In genomic region chr12:54098785-54099184, GRCm38 (mm10) we compare ENCODE assay signal across 8 mouse cellular contexts.
A peak's percentile ranks its signal among the peaks of the same experiment; 100 is the strongest.
DNase-seq lines count a peak whose midpoint lies in the region; ATAC-seq and TF ChIP-seq lines count a peak whose summit lies in the region.

No protein-coding gene starts in this region.

- no peaks in the 10 kb centered on the region for H3K27me3 ChIP-seq in neural tube, embryonic 15.5 days (replicated peaks)
- H3K27me3 ChIP-seq in intestine, embryonic 16.5 days (replicated peaks; ENCODE audit: control insufficient read depth, insufficient read depth, low read length): no peaks in the 10 kb centered on the region
- H3K27me3 ChIP-seq in midbrain, embryonic 14.5 days (ENCODE audit: control insufficient read depth, insufficient read depth, low read length): no peaks in the 10 kb centered on the region
- H3K27me3 ChIP-seq in stomach, embryonic 15.5 days (replicated peaks): no peaks in the 10 kb centered on the region

- H3K27ac ChIP-seq in neural tube, embryonic 15.5 days (replicated peaks): no peak overlapping the region
- H3K27ac ChIP-seq in cortical plate, adult 2 months (ENCODE audit: insufficient read depth, low read length): no peak overlapping the region
- no peak overlapping the region for H3K27ac ChIP-seq in intestine, embryonic 16.5 days (ENCODE audit: low read length)
- no peak overlapping the region for H3K27ac ChIP-seq in midbrain, embryonic 14.5 days (replicated peaks; ENCODE audit: low read depth, low read length)
- no peak overlapping the region for H3K27ac ChIP-seq in stomach, embryonic 15.5 days

- no peak for ATAC-seq in neural tube, embryonic 15.5 days (ENCODE audit: low FRiP score)
- ATAC-seq in intestine, embryonic 16.5 days: peak; percentile 66
- no peak for ATAC-seq in midbrain, embryonic 14.5 days (ENCODE audit: low FRiP score, low TSS enrichment)
- ATAC-seq in stomach, embryonic 15.5 days (ENCODE audit: insufficient read depth, low FRiP score, low read depth): 0 out of 2 replicates have a peak, but pooled peaks have one; percentile 18

- 17% methylated on average over 6 of the region's 6 CpGs for WGBS in neural tube, embryonic 15.5 days
- 14% methylated on average over 6 of the region's 6 CpGs for WGBS in intestine, embryonic 16.5 days
- 13% methylated on average over 6 of the region's 6 CpGs for WGBS in midbrain, embryonic 14.5 days
- WGBS in stomach, embryonic 15.5 days: 13% methylated on average over 6 of the region's 6 CpGs

- no peak overlapping the region for H3K4me2 ChIP-seq in neural tube, embryonic 15.5 days
- H3K4me2 ChIP-seq in intestine, embryonic 16.5 days (ENCODE audit: low read depth, low read length): no peak overlapping the region
- no peak overlapping the region for H3K4me2 ChIP-seq in midbrain, embryonic 14.5 days (ENCODE audit: low read length)
- H3K4me2 ChIP-seq in stomach, embryonic 15.5 days: no peak overlapping the region

- intact Hi-C loops in gastrocnemius, postnatal 36 days (cut with DNase I): loop anchor here (2.0 to 5.0 kb wide), 3 partner anchors 390 to 459 kb away; no protein-coding TSS in a partner anchor
- intact Hi-C loops in left cerebral cortex, postnatal 10 days (cut with DNase I): no loop called here

- TF ChIP-seq CTCF in cortical plate, adult 2 months (IDR thresholded peaks at IDR 0.05; ENCODE audit: extremely low read depth, insufficient read depth, low read length): peak; percentile 76

- DNase-seq in neural tube, embryonic 10.5 days (ENCODE audit: extremely low spot score, low spot score): peak; percentile 86
- peak; percentile 62 to 66 for DNase-seq in gastrocnemius, postnatal 36 days
- peak; percentile 29 to 70 for DNase-seq in left cerebral cortex, postnatal 10 days (ENCODE audit: extremely low spot score in 1 of 2, low spot score in 2 of 2)
- peak; percentile 84 for DNase-seq in midbrain, embryonic 14.5 days

- no peak overlapping the region for H3K4me3 ChIP-seq in neural tube, embryonic 15.5 days (replicated peaks)
- H3K4me3 ChIP-seq in cortical plate, adult 2 months (ENCODE audit: insufficient read depth, low read length): no peak overlapping the region
- no peak overlapping the region for H3K4me3 ChIP-seq in intestine, embryonic 16.5 days (ENCODE audit: low read length)
- H3K4me3 ChIP-seq in midbrain, embryonic 14.5 days (replicated peaks; ENCODE audit: low read depth, low read length): no peak overlapping the region
- H3K4me3 ChIP-seq in stomach, embryonic 15.5 days (replicated peaks): no peak overlapping the region

- TF ChIP-seq POLR2A in cortical plate, adult 2 months (IDR thresholded peaks at IDR 0.05; ENCODE audit: extremely low read depth, insufficient read depth, low read length): no peak

- no peaks in the 10 kb centered on the region for H3K9me3 ChIP-seq in neural tube, embryonic 15.5 days (replicated peaks)
- H3K9me3 ChIP-seq in intestine, embryonic 16.5 days (ENCODE audit: control insufficient read depth, low read length): no peaks in the 10 kb centered on the region
- H3K9me3 ChIP-seq in midbrain, embryonic 14.5 days (ENCODE audit: control insufficient read depth, low read length): no peaks in the 10 kb centered on the region
- no peaks in the 10 kb centered on the region for H3K9me3 ChIP-seq in stomach, embryonic 15.5 days

- no peak overlapping the region for H3K9ac ChIP-seq in neural tube, embryonic 15.5 days (replicated peaks)
- no peak overlapping the region for H3K9ac ChIP-seq in intestine, embryonic 16.5 days (ENCODE audit: low read depth, low read length)
- no peak overlapping the region for H3K9ac ChIP-seq in midbrain, embryonic 14.5 days (replicated peaks; ENCODE audit: low read length)
- H3K9ac ChIP-seq in stomach, embryonic 15.5 days: no peak overlapping the region

- H3K4me1 ChIP-seq in neural tube, embryonic 15.5 days: 0 out of 2 replicates have a peak, but pooled peaks cover 3% of the 10 kb centered on the region
- no peaks in the 10 kb centered on the region for H3K4me1 ChIP-seq in cortical plate, adult 2 months (ENCODE audit: control insufficient read depth, insufficient read depth, low read length)
- H3K4me1 ChIP-seq in intestine, embryonic 16.5 days (ENCODE audit: control insufficient read depth, insufficient read depth, low read length): 0 out of 2 replicates have a peak, but pooled peaks cover 4% of the 10 kb centered on the region
- peaks cover 3% of the 10 kb centered on the region; the same call in 1 of the 2 replicates for H3K4me1 ChIP-seq in midbrain, embryonic 14.5 days (ENCODE audit: control insufficient read depth, insufficient read depth, low read length)
- no peaks in the 10 kb centered on the region for H3K4me1 ChIP-seq in stomach, embryonic 15.5 days

- no peaks in the 10 kb centered on the region for H3K36me3 ChIP-seq in neural tube, embryonic 15.5 days
- no peaks in the 10 kb centered on the region for H3K36me3 ChIP-seq in intestine, embryonic 16.5 days (ENCODE audit: control insufficient read depth, insufficient read depth, low read length)
- H3K36me3 ChIP-seq in midbrain, embryonic 14.5 days (ENCODE audit: control insufficient read depth, insufficient read depth, low read length): no peaks in the 10 kb centered on the region
- no peaks in the 10 kb centered on the region for H3K36me3 ChIP-seq in stomach, embryonic 15.5 days

Comparison
In these comparisons a context has a peak if more than half of its experiments do, and no peak if none do; other contexts are left out.
1. ATAC-seq: peak in intestine, embryonic 16.5 days (single experiment) and stomach, embryonic 15.5 days (single experiment); none in neural tube, embryonic 15.5 days (single experiment) and midbrain, embryonic 14.5 days (single experiment).
2. Peak in every context shown above with its lines, with median percentiles within 50 percentile points of each other: DNase-seq.